Mouse (Mus musculus): Measurements from ENCODE around the gene Prkaa2. TPM values are rescaled to one million over a fixed set of nuclear protein-coding genes. Genes with fewer than 3 reads are reported as not detected.

Prkaa2 gene
- polyA plus RNA-seq (2014; fragmentation: Illumina TruSeq; extraction: RNeasy Lipid Tissue Mini Kit (QIAGEN cat#74804); ENCODE audit: low read depth, low replicate concordance) = 2.3 TPM

DNA sequence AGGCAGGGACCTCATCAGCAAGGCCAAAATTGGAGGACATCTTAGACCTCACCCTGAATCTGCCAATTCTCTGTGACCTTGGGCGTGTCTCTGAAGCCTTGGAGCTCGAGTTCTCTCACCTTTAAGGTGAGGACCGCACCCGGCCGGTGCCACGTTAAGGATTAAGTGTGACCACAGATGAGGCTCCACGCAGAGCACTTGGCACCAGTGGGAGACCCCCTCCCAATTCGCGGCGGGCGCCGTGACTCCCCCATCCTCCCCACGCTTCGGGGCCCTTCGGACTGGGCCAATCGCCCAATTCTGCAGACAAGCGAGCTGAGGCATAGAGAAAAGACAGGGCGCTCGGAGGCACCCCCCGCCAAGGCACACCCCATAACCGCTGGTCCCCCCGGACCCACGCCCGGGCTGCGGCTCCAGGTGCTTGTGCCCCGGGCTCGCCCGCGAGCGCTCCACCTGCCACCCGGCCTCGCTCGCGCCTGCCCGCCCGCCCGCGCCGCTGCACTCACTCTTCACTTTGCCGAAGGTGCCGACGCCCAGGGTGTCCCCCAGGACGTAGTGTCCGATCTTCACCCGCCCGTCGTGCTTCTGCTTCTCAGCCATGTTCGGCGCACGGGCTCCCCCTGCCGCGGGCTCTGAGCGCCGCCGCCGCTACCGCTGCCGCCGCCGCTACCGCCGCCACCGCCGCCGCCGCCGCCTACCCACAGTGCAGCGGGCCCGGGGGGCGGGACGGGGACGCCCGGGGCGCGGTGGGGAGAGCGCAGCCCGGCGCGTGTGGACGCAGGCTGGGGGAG, at the start of gene Prkaa2:
Gene Prkaa2 (minus strand): TSS at position 692 of the 791 bp plus-strand sequence.

DNA sequence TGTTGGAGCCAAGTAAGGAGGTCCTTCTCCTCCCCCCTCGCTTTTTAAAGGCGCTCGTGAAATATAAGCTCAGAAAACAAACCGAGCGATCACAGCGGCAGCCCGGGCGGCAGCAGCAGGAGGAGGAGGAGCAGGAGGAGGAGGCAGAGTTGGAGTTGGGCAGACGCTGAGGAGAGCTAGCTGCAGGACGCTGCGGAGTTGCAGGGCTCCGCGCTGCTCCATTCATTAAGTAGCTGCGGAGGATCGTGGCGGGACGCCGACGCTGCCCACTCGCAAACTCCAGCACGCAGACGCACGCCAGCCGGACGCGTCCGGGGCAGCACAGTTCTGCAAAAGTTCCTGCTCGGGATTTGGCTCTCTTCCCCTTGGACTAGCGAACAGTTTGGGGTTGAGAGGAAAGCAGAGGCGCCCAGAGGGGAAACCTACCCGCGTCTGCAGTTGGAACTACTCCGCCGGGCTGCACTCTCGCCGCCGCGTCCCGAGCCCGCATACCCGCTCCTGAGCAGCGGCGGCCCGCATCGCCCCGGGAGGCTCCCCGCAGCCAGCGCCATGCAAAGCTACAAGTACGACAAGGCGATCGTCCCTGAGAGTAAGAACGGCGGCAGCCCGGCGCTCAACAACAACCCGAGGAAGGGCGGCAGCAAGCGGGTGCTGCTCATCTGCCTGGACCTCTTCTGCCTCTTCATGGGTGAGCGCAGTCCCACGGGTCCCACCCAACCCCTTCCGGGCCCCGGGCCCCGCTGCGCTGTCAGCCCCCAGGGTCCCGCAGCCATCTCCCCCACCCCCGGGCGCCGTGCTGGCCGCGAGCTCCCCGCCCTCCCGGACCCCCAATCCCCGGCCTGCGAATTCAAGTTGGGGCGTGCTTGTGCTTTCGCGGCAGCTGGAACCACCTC, 47.8 kb upstream of the Prkaa2 start, which contains the start of gene Plpp3:
Gene Plpp3 (plus strand): TSS at position 72 of the 893 bp plus-strand sequence.

Other genes starting within 250 kb of the Prkaa2 start
- 0.21 TPM for gene C8a, start 233.5 kb downstream of the Prkaa2 start, polyA plus RNA-seq (2014; fragmentation: Illumina TruSeq; extraction: RNeasy Lipid Tissue Mini Kit (QIAGEN cat#74804); ENCODE audit: low read depth, low replicate concordance)
- 12.8 TPM for gene Fyb2, start 196.4 kb downstream of the Prkaa2 start, polyA plus RNA-seq (2014; fragmentation: Illumina TruSeq; extraction: RNeasy Lipid Tissue Mini Kit (QIAGEN cat#74804); ENCODE audit: low read depth, low replicate concordance)
- 129 TPM for gene Plpp3, start 47.5 kb upstream of the Prkaa2 start, polyA plus RNA-seq (2014; fragmentation: Illumina TruSeq; extraction: RNeasy Lipid Tissue Mini Kit (QIAGEN cat#74804); ENCODE audit: low read depth, low replicate concordance)

Data from adipose tissue, adult 10 weeks (tissue).